Mouse (Mus musculus): ENCODE measurements around the gene Ndufa5.

Ndufa5 gene

DNA sequence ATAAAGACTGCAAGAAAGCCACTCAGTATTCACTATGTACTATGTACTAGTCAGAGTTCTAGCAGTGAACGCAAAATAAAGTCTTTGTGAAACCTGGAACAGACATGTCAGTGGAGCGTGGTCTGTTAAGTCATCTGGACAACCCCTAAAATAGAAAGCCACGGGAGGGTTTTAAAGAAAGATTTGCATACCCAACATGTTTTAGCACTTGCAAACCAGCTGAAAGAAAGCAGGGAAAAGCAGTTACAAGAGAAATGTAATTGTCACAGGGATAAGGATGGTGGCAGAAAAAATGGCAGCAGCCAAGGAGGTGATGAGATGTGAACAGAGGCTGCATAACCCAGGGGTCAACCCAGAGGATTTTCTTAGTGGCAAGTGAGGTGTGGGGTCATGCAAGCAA, 2.1 kb downstream of the Ndufa5 start:
- no peak for DNase-seq (ENCODE audit: low spot score)

DNA sequence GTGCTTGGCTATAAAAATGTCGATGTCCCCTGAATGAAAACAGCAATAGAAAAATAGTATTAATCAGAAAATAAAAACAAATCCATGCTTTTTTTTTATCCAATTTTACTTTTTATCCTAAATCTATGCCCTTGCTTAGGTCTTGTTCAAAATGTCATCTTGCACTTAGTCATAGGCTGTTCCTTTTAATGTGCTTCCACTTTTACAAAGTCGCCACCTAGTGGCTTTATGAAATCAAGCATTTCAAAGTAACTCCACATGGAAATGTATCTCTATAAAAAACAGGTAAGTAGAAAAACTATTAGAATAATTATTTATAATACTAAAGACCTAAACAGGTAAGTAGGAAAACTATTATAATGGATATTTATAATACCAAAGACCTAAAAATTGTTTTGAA, 11.6 kb downstream of the Ndufa5 start:
- peak; percentile 70 for DNase-seq (ENCODE audit: low spot score)

DNA sequence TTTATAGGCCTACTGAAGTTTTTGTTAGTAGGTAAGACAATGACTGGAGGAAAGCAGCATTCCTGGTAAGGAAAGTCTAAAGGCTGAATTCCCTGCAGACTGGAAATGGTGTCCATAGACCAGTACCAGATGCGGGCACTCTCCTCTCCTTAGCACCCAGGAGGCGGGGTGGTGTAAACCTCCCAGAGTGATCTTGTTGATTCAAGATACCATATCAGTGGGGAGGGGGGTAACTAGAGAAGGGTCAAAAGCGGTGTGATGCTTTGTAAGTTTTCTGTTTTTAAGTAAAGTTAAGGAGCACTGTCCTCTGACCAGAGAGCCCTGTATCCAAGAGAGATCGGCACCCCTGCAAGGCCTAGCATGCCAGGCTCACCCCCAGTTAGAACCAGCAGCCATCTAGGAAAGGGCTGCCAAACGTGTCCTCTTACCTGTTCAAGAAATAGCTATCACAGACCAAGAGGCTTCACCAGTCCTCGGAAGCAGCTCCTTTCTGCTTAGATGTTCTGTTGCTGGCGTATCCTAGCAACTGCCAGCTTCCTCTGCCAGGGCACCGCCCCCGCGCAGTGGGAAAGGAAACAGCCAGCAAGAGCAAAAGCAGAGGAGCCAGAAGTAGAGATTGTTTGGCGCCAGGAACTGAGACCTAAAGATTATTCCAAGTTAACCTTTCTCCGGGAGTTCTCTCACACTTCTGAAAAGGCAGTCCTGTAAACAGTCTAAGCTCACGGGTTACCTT, 13.1 kb downstream of the Ndufa5 start, which contains the start of gene Iqub:
TSS of gene Iqub (minus strand) at position 516 of the 733 bp plus-strand sequence.
- DNase-seq (ENCODE audit: low spot score), result peak; percentile 80

DNA sequence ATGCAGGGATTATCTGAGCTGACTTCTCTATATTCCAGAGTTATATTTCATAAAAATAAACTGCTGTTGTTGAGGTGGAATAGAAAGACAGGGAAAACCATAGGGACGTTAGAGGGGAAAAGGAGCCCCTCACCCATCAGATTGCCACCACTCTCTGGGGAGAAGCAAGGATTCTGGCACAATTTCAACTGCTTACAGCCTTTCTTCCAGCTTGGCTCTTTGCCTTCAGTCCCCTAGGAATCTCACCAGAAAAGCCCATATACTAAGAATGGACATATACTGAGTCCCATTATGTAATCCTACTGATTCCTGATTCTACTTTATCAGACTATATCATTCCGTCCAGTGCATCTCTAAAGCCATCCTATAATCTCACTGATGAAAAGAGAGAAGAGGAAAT, 23.7 kb downstream of the Ndufa5 start:
- DNase-seq (ENCODE audit: low spot score), result no peak

DNA sequence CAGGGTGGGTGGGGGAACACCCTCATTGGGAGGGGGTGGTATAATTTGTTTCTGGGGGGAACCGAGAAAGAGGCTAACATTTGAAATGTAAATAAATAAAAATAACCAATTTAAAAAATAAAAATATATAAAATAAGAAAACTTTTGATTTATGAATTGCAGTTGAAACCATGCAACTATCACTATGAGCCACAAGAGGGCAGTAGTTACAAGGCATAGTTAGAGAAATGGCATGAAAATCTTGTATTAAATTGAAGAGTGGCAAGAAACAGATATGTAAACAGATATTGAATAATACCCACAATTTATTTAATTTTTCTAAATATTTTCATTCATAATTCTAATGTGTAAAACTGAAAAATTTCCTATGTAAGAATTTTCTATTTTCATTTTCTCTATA, 37.5 kb downstream of the Ndufa5 start:
- DNase-seq (ENCODE audit: low spot score), result peak; percentile 38

DNA sequence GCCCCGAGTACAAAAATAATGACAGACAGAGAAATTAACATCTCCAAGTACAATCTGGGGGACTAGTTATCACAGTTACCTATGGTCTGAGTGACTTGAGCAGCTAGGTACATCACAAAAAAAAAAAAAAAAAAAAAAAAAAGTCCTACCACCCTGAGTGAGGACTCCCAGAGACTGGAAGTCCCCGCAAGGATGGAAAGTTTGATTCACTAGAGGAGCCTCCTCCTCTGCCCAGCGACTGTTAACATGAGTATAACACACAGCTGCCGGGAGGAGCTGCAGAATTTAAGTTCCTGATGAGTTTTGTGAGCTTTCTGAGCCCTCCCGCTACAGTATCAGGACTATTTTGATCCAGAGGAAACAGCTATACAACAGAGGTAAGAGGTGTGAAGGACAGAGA, 41.3 kb downstream of the Ndufa5 start:
- no peak for DNase-seq (ENCODE audit: low spot score)

DNA sequence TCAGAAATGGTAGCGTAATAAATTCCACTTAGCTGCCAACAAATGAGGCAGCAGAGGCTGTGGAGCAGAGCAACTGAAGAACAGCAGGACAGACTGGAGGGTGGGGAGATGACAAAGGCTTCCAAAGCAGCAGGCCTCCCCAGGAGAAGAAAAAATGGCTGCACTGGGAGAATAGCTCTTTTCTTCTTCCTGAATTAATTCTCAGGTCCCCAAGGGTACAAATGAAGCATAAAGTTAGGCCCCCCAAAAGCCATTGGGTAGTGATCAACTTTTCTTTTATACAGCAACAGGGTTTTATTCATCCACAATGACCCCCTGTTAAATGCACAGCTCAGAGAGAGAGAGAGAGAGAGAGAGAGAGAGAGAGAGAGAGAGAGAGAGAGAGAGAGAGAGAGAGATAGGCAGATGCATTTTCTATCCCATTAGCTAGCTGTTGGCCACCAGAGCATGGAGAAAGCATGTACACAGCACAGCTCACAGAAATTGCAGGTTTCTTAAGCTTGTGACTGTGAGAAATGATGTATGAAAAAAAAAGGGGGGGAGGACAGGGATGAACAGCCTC, 57.2 kb downstream of the Ndufa5 start:
- DNase-seq (ENCODE audit: low spot score), result no peak

DNA sequence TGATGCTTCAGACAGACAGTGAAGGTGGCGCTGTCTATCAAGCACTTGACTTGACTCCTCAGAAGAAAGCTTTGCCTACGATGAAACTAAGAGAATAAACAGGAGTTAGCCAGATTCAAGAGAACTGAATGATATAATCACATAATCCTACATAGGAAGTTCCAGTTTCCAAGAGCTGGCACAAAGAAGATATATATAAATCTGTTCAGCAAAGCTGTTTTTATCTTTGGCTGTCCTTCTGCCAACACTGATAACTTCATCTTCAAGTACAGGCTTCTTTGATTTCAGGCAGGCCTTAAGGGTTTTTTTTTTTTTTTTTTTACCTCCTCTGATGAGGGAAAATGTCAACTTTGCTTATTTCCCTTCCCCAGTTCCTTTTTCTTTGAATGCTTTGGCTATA, 57.7 kb downstream of the Ndufa5 start:
- DNase-seq (ENCODE audit: low spot score), result no peak

All from MN1 (cell line).